Mouse (Mus musculus): ENCODE data around the gene Mtmr14.

Mtmr14 gene

GRCm38 (mm10) chr6:113281676-113282075 is 44.0 kb downstream of the Mtmr14 start:
- no peak for DNase-seq

GRCm38 (mm10) chr6:113282101-113282802 is 44.6 kb downstream of the Mtmr14 start, which contains the start of gene Cpne9:
Gene Cpne9, plus strand, starts transcription at chr6:113282307.
- peak; percentile 59 to 65 for DNase-seq

DNA sequence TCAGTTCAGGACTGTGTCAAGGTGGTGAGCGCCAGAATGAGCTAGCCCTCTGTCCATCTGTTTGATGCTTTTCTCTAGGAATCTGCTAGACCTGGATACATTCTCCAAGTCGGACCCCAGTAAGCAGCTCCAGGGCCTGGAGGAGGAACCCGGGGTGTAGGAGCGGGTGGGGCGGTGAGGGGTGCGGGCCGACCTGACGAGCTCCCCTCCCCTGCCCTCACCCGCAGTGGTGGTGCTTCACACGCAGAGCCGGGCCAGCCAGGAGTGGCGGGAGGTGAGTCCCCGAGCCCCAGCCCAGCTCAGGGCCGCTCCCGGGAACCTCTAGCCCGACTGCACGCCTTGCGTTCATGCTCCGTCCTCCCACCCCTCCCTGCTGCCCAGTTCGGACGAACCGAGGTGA is 45.3 kb downstream of the Mtmr14 start:
- peak; percentile 46 to 50 for DNase-seq

GRCm38 (mm10) chr6:113283500-113283899 is 45.9 kb downstream of the Mtmr14 start:
- peak; percentile 37 to 58 for DNase-seq

DNA sequence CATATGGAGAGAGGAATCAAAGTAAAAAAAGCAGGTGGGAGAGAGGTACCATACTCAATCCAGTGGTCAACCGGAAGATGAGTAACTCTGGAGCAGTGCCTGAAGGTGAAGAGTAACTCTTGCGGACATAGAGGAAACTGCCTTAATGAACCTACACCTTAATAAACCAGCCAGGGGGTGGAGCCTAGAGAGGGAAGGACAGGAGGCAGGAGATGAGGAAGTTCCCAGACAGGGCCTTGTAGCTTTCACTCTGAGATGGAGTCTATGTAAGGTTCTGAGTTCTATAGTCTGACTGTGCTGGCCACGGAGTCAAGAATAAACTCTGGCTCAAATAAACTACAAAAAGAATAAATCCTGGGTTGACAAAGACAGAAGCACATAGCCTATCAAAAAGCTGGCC is 47.3 kb downstream of the Mtmr14 start:
- DNase-seq: no peak

DNA sequence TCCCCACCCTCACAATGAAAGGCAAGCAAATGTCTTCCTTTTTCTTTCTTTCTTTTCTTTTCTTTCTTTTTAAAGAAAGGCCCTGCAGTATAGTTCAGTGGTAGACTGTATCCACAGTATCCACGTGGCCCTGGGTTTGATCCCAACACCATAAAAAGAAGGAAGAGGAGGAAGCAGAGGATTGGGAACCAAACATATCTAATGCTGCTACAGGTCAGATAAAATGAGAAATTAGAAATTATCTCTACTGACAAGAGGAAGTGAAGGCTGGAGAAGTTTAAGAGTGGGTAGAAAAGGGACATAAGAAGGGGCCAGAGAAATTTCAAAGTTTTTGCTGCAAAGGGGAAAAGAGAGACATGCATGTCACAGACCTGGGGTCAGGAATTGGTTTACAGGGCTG is 48.7 kb downstream of the Mtmr14 start:
- DNase-seq: no peak

DNA sequence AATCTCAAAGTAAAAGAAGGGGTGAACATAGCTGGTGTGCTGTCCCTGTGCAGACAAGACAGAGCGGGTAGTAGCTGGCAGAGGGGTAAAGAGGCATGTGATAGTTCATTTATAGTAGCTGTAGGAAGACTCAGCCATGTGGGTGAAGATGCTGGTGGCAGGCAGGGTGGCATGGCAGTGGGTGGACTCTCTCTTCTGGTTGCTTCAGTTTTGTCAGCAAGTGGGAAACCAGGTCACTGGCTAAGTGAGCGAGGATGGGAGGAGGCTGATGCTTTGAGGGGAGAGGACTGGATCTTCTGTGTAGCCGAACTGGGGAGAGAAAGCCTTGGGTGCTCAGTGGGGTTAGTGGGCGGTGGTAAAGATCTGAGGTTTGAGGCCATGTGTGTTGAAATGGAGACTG is 49.6 kb downstream of the Mtmr14 start:
- DNase-seq: no peak

GRCm38 (mm10) chr6:113289346-113289745 is 51.7 kb downstream of the Mtmr14 start:
- DNase-seq: no peak

DNA sequence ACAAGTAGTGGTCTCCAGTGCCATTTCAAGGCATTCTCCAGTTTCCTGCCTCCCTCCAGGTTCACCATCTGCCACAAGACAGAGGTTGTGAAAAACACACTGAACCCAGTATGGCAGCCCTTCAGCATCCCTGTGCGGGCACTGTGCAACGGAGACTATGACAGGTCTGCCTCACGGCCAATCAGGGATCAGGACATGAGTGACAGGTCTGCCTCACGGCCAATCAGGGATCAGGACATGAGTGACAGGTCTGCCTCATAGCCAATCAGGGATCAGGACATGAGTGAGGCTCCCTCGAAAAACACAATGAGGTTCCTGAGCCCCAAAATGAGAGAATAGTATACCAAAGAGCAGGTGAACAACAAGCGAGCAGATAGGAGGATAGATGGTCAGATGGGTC is 52.7 kb downstream of the Mtmr14 start:
- DNase-seq: no peak

- no peak for DNase-seq
Measured at GRCm38 (mm10) chr6:113292938-113293337, 55.3 kb downstream of the Mtmr14 start.

DNA sequence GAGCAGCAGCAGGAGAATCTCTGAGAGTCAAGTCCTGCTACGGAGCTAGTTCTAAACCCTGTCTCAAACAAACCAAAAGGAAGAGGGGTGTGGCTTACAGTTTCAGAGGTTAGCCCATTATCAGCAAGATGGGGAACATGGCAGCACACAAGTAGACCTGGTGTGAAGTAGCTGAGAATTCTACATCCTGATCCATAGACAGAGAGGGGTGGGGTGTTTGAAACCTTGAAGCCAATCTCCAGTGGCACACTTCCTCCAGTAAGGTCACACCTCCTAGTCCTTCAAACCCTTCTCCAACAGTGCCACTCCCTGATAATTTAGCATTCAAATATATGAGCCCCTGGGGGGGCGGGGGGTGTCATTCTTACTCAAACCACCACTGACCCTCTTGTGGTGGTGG is 58.4 kb downstream of the Mtmr14 start:
- DNase-seq: no peak

DNA sequence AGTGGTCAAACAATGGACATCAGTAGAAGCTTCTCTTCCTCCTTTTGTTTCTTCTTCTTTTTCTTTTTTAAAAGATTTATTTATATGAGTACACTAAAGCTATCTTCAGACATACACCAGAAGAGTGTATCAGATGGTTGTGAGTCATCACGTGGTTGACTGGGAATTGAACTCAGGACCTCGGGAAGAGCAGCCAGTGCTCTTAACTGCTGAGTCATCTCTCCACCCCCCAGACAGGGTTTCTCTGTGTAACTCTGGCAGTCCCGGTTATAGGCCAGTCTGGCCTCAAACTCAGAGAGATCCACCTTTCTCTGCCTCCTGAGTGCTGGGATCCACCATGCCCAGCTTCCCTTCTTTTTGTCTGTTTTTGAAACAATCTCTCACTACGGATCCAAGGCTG is 59.0 kb downstream of the Mtmr14 start:
- no peak for DNase-seq

DNA sequence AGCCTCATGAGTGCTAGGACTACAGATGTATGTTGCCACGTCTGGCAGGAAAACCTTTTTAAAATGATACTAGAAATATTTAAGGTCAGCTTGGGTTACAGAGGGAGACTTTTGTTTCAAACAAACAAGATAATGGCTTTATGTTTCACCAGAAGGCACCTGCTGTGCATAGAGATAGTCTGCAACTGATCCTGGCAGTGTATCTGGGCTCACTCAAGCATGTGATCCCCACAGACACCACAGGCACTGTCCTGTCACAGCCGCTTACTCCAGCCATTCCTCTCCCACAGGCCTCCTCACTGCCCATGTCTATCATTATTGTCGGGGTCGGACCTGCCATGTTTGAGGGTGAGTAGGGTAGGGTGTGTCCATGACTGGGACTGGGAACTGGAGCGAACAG is 63.7 kb downstream of the Mtmr14 start:
- DNase-seq: no peak

GRCm38 (mm10) chr6:113302258-113302657 is 64.6 kb downstream of the Mtmr14 start:
- peak in 1 of 2 experiments; percentile 21 for DNase-seq

GRCm38 (mm10) chr6:113306322-113306985 is 68.8 kb downstream of the Mtmr14 start:
- DNase-seq: peak; percentile 99 to 100

GRCm38 (mm10) chr6:113306986-113307349 is 69.3 kb downstream of the Mtmr14 start, which contains the start of gene Brpf1:
Gene Brpf1, plus strand, starts transcription at chr6:113307137.
- DNase-seq: peak in 1 of 2 experiments; percentile 62

DNA sequence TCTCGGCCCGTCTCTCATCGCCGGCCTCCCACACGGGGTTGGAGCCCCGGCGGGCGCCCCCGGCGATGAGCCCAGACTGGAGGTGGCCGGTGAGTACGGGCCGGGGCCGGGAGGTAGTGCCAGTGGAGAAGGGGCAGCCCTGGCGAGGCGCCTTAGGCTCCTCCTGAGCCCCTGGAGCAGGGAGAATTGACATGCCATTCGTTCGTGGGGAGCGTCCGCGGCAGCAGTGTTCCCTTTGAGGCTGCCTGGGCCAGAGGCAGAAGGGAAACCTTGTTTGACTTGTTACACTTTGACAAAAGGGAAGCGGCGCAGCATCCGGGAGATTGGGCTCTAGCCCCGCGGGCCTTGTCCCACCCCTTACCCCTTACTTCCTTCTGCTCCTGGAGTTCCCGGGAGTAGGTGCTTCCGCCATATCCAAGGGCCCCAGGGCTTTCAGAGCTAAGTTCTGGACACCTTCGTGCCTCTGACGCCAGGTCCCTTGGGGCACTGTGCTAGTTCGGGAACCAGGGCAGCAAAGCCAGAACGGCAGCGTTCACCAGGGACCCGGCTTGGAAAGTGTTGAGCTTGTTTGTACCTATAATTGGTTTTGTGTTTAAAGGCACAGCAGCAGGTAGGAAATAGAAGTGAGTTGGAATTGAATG is 70.0 kb downstream of the Mtmr14 start:
- DNase-seq: peak in 1 of 2 experiments; percentile 42

GRCm38 (mm10) chr6:113308141-113308540 is 70.5 kb downstream of the Mtmr14 start:
- DNase-seq: peak; percentile 73 to 77

- DNase-seq: no peak
Measured at GRCm38 (mm10) chr6:113315972-113316371, 78.3 kb downstream of the Mtmr14 start.

DNA sequence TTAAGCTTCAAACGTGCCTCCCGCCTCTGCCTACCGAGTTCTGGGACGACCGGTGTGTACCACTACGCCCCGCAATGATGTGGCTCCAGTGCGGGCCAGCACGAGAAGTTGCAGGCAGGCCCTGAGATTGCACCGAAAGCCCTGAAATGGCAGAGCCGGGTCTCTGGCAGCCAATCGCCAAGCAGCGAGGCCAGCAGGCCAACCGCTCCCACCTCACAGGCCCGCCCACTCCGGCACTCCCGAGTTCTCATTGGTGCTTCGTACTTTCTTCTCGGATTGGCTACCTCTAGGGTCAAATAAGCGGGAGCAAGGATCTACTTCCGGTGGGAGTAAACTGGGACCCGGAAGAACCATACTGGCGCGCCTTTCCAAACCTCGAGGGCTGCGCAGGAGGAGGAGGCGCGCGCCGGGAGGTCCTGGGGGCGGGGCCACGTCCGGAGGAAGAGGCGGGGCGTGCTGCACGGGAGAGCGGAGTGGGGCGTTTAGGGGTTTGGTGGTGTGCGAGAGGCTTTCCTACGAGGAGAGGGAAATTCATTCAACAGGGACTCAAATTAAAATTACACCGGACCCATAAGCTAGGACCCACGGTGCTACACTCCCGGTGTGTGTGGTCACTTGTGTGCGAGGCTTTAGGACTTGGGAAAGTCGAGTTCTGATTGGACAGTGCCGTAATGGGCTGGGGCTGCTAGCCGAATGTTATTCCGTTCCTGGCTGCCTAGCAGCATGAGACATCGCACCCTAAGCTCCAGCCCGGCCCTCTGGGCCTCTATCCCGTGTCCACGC is 89.1 kb downstream of the Mtmr14 start, which contains the start of gene Ogg1:
Gene Ogg1, plus strand, starts transcription at position 440 of the 783 bp plus-strand sequence.
- peak; percentile 95 to 99 for DNase-seq

DNA sequence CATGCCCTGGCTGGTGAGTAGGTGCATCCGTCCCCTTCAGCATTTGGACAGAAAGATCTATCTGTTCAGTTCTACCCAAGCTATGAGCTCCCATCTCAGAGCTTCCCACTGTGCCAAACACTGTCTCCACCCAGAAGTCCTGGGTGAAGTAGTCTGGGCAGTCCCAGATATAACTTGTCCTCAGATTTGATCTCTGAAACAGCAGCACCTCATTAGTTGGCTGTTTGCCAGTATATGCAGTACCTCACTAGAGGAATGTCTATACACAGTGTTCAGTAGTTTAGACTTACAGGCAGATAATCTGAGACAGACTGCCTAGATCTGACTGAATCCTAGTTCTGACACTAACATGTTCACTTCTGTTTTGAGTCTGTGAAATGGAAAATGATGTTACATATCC is 91.8 kb downstream of the Mtmr14 start:
- no peak for DNase-seq

GRCm38 (mm10) chr6:113330547-113330946 is 92.9 kb downstream of the Mtmr14 start:
- no peak for DNase-seq
